Mouse (Mus musculus): Measurements from ENCODE around the gene Abhd6. TPM values are rescaled to one million over a fixed set of nuclear protein-coding genes. Genes with fewer than 3 reads are reported as not detected.

Gene Abhd6
- polyA plus RNA-seq, 1 experiment from 2014 or later = 15.7 TPM

Other genes starting within 250 kb of the Abhd6 start
- not detected in 2 replicates for gene Gm26661, start 211.3 kb upstream of the Abhd6 start, polyA plus RNA-seq (2015; fragmentation: Nextera tagmentation; extraction: Ambion mirVana)
- gene Flnb, start 184.9 kb upstream of the Abhd6 start, polyA plus RNA-seq (2015; fragmentation: Nextera tagmentation; extraction: Ambion mirVana) = 13.8 and 14.8 TPM in 2 replicates
- gene Gm45521, start 45.6 kb upstream of the Abhd6 start, polyA plus RNA-seq (2015; fragmentation: Nextera tagmentation; extraction: Ambion mirVana) = not detected in 2 replicates
- 0.10 and 0.31 TPM in 2 replicates for gene Dnase1l3, start 8.3 kb upstream of the Abhd6 start, polyA plus RNA-seq (2015; fragmentation: Nextera tagmentation; extraction: Ambion mirVana)
- 44.8 and 50.6 TPM in 2 replicates for gene Rpp14, start 77.5 kb downstream of the Abhd6 start, polyA plus RNA-seq (2015; fragmentation: Nextera tagmentation; extraction: Ambion mirVana)
- 33.8 and 37.4 TPM in 2 replicates for gene Pxk, start 95.3 kb downstream of the Abhd6 start, polyA plus RNA-seq (2015; fragmentation: Nextera tagmentation; extraction: Ambion mirVana)
- gene Pdhb, start 170.1 kb downstream of the Abhd6 start, polyA plus RNA-seq (2015; fragmentation: Nextera tagmentation; extraction: Ambion mirVana) = 182 and 183 TPM in 2 replicates
- gene Kctd6, start 211.2 kb downstream of the Abhd6 start, polyA plus RNA-seq (2015; fragmentation: Nextera tagmentation; extraction: Ambion mirVana) = 15.7 and 16.6 TPM in 2 replicates

Data from lung, embryonic 15.5 days (tissue).